Mouse (Mus musculus): ENCODE data around the gene Aloxe3. TPM values are rescaled to one million over a fixed set of nuclear protein-coding genes. Genes with fewer than 3 reads are reported as not detected.
A peak's percentile ranks its signal among the peaks of the same experiment; 100 is the strongest.

Gene Aloxe3
- polyA plus RNA-seq, 1 experiment = 0.01 TPM

- H3K4me1 ChIP-seq (ENCODE audit: control insufficient read depth) = peaks cover 72% of the 10 kb centered on the region
- H3K4me3 ChIP-seq (replicated peaks) = peak within 1 kb of the TSS; percentile 82
- no peaks in the 10 kb centered on the region; the same call in 1 of the 2 replicates for H3K9me3 ChIP-seq (ENCODE audit: control insufficient read depth, low read length)
- TF ChIP-seq GATA1 (IDR thresholded peaks at IDR 0.05; ENCODE audit: low read length) (no peak), TAL1 (IDR thresholded peaks at IDR 0.05; ENCODE audit: low read length) (no peak)
- H3K36me3 ChIP-seq (ENCODE audit: control insufficient read depth) = no peaks in the 10 kb centered on the region
- H3K27me3 ChIP-seq (ENCODE audit: control insufficient read depth) = peaks cover 72% of the 10 kb centered on the region
Measured at GRCm38 (mm10) chr11:69120221-69121000, 5.3 kb upstream of the Aloxe3 start, which contains the start of gene Hes7. Gene Hes7 (plus strand): TSS chr11:69120404.

- TF ChIP-seq GATA1 (IDR thresholded peaks at IDR 0.05; ENCODE audit: low read length) (no peak), TAL1 (IDR thresholded peaks at IDR 0.05; ENCODE audit: low read length) (no peak)
- no peaks in the 10 kb centered on the region for H3K36me3 ChIP-seq (ENCODE audit: control insufficient read depth)
- H3K4me3 ChIP-seq (replicated peaks) = peak overlapping the region; percentile 82
- peaks cover 66% of the 10 kb centered on the region for H3K27me3 ChIP-seq (ENCODE audit: control insufficient read depth)
- H3K9me3 ChIP-seq (ENCODE audit: control insufficient read depth, low read length) = no peaks in the 10 kb centered on the region; the same call in 1 of the 2 replicates
- H3K4me1 ChIP-seq (ENCODE audit: control insufficient read depth) = peaks cover 79% of the 10 kb centered on the region
Measured at GRCm38 (mm10) chr11:69121001-69121740, 4.5 kb upstream of the Aloxe3 start.

- Histone ChIP-seq H3K9me3 (ENCODE audit: control insufficient read depth, low read length) (no peaks in the 10 kb centered on the region; the same call in 1 of the 2 replicates), H3K4me3 (replicated peaks) (peak overlapping the region; percentile 82), H3K27me3 (ENCODE audit: control insufficient read depth) (peaks cover 64% of the 10 kb centered on the region), H3K4me1 (ENCODE audit: control insufficient read depth) (peaks cover 83% of the 10 kb centered on the region), H3K36me3 (ENCODE audit: control insufficient read depth) (no peaks in the 10 kb centered on the region)
- no peak for TF ChIP-seq TAL1 (IDR thresholded peaks at IDR 0.05; ENCODE audit: low read length)
- no peak for TF ChIP-seq GATA1 (IDR thresholded peaks at IDR 0.05; ENCODE audit: low read length)
Measured at GRCm38 (mm10) chr11:69121741-69122335, 3.9 kb upstream of the Aloxe3 start.

- TF ChIP-seq TAL1 (IDR thresholded peaks at IDR 0.05; ENCODE audit: low read length) (no peak), GATA1 (IDR thresholded peaks at IDR 0.05; ENCODE audit: low read length) (no peak)
- Histone ChIP-seq H3K4me1 (ENCODE audit: control insufficient read depth) (peaks cover 81% of the 10 kb centered on the region), H3K36me3 (ENCODE audit: control insufficient read depth) (no peaks in the 10 kb centered on the region), H3K9me3 (ENCODE audit: control insufficient read depth, low read length) (no peaks in the 10 kb centered on the region; the same call in 1 of the 2 replicates), H3K4me3 (replicated peaks) (peak within 1 kb of the TSS; percentile 82), H3K27me3 (ENCODE audit: control insufficient read depth) (peaks cover 63% of the 10 kb centered on the region)
Measured at GRCm38 (mm10) chr11:69122336-69122951, 3.3 kb upstream of the Aloxe3 start, which contains the start of gene 9130213A22Rik. Gene 9130213A22Rik (minus strand): TSS chr11:69122589.

GRCm38 (mm10) chr11:69123056-69123692, 2.5 kb upstream of the Aloxe3 start:
- Histone ChIP-seq H3K36me3 (ENCODE audit: control insufficient read depth) (no peaks in the 10 kb centered on the region), H3K9me3 (ENCODE audit: control insufficient read depth, low read length) (no peaks in the 10 kb centered on the region; the same call in 1 of the 2 replicates), H3K4me1 (ENCODE audit: control insufficient read depth) (peaks cover 73% of the 10 kb centered on the region), H3K4me3 (replicated peaks) (peak overlapping the region; percentile 82), H3K27me3 (ENCODE audit: control insufficient read depth) (peaks cover 60% of the 10 kb centered on the region)
- TF ChIP-seq TAL1 (IDR thresholded peaks at IDR 0.05; ENCODE audit: low read length) (no peak), GATA1 (IDR thresholded peaks at IDR 0.05; ENCODE audit: low read length) (no peak)

- peak overlapping the region; percentile 82 for H3K4me3 ChIP-seq (replicated peaks)
- TF ChIP-seq TAL1 (IDR thresholded peaks at IDR 0.05; ENCODE audit: low read length) (no peak), GATA1 (IDR thresholded peaks at IDR 0.05; ENCODE audit: low read length) (no peak)
- no peaks in the 10 kb centered on the region for H3K36me3 ChIP-seq (ENCODE audit: control insufficient read depth)
- H3K27me3 ChIP-seq (ENCODE audit: control insufficient read depth) = peaks cover 59% of the 10 kb centered on the region
- peaks cover 67% of the 10 kb centered on the region for H3K4me1 ChIP-seq (ENCODE audit: control insufficient read depth)
- H3K9me3 ChIP-seq (ENCODE audit: control insufficient read depth, low read length) = no peaks in the 10 kb centered on the region; the same call in 1 of the 2 replicates
Measured at GRCm38 (mm10) chr11:69123693-69124497, 1.8 kb upstream of the Aloxe3 start.

- no peak for TF ChIP-seq GATA1 (IDR thresholded peaks at IDR 0.05; ENCODE audit: low read length)
- TF ChIP-seq TAL1 (IDR thresholded peaks at IDR 0.05; ENCODE audit: low read length) = no peak
- Histone ChIP-seq H3K27me3 (ENCODE audit: control insufficient read depth) (peaks cover 54% of the 10 kb centered on the region), H3K4me1 (ENCODE audit: control insufficient read depth) (peaks cover 61% of the 10 kb centered on the region), H3K4me3 (replicated peaks) (peak overlapping the region; percentile 82), H3K9me3 (ENCODE audit: control insufficient read depth, low read length) (no peaks in the 10 kb centered on the region; the same call in 1 of the 2 replicates), H3K36me3 (ENCODE audit: control insufficient read depth) (no peaks in the 10 kb centered on the region)
Measured at GRCm38 (mm10) chr11:69124498-69124847, 1.2 kb upstream of the Aloxe3 start.

Measured in erythroblast, embryonic 14.5 days (primary cell).